Mouse (Mus musculus) naive thymus-derived CD4-positive, alpha-beta T cell, adult 2 months (primary cell): ENCODE data around the gene Olfr1112.
"Not testable (repeated sequence)": the region's sequence is repeated elsewhere in the genome, so short reads cannot be mapped to it uniquely, and the experiment has no call there.

Experiments
- DNase-seq: peaks from one replicate; pipeline ENCODE4 v3.0.0-alpha.2; 2011; ENCODE audit warnings: low read depth

The Olfr1112 gene

DNA sequence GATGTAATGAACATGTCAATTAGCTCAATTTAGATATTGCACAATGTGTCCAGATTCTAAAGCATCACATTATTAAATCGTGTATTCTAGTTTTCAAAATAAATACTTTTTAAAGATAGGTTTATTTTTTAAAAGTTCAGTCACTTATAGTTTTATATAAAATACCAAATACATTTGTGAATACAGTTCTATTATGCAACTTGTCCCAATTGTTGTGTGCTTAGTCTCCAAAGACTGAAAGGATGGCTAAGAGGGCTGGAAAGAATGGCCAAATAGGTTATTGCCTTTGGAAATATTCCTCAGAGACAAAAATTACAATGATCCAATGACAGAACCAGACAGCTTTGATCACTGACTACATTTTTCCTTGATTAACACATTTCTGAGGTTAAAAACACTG is at the start of gene Olfr1112:
TSS of gene Olfr1112 (plus strand) at position 301 of the 400 bp plus-strand sequence.
- DNase-seq, result no peak

DNA sequence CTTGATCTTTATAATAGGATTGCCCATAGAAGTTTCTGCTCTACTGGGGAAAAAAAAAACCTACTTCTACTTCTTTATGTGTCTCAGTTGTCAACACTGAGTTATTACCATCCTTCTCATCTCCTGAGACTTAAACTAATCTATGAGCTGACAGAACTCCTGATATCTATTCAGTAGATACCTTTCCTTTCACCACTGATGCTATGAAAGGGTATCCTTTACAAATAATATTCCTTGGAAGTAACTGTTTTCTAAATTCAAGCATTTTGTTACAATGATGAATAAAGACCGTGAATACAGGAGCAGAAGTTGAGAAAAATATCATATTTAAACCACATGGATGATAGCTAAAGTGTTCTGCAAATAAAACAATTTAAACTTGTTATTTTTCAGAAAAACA is 47.4 kb upstream of the Olfr1112 start, which contains the start of gene Olfr1110:
TSS of gene Olfr1110 (minus strand) at position 101 of the 400 bp plus-strand sequence.
- DNase-seq, result no peak

DNA sequence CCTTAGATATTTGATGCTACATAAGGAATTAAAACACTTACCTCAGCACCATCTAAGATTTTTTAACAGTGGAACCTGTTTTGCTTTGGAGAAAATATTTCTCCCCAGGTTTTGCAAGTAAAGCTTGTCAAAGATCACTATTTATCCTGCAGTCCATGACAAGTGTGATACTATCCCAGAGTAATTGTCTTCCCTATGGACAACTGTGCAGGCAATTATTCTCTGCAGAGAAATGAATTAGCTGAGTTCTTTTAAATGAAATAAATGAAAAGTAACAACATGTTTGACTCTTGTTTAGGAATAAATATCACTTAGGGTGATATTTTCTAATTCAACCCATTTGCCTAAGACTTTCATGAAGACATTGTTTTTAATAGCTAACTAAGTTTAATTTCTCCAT is 35.1 kb upstream of the Olfr1112 start, which contains the start of gene Olfr1111:
TSS of gene Olfr1111 (minus strand) at position 101 of the 400 bp plus-strand sequence.
- no peak for DNase-seq

DNA sequence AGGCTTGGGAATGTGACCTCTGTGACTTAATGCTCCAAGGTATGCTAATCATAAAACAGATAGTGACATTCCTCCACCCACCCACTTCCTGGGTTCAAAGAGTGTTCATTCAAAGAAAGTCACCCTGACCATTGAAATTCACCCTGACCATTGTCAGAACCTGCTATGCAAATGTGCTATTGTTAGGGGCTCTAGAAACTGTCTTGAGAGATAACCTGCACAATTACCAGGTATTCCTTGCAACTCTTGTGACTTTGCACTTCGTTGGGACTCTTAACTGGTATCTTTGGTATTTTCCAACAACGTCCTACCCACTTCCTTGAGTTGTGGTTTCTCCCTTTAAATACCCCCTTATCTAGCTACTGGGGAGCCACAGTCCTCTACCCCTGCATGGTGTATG is 19.9 kb upstream of the Olfr1112 start:
- not testable (repeated sequence) for DNase-seq

DNA sequence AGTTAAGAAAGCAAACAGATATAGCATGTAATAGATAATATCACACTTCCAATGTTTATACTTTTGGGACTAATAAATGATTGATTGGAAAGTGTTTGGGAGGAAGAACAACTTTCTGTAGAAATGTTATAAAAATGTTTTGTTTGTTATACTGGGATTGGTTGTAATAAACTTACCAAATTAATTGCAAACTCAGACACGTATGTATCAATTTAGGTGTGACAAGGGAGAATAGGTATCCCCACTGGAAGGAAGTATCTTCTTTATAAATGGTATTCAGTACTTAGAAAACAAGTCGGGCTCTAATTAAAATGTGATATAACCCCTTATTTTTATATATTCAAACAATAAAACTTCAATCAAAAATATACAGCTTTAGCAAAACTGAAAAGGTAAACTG is 21.1 kb downstream of the Olfr1112 start, which contains the start of gene Olfr1113:
TSS of gene Olfr1113 (plus strand) at position 301 of the 400 bp plus-strand sequence.
- DNase-seq, result no peak
